Mouse (Mus musculus) testis, adult 2 months (tissue): Measurements from ENCODE around the gene Paqr3.

ENCODE experiments used
- CTCF ChIP-seq: fragments of 200-500 bp; IDR thresholded peaks from 2 replicates; pipeline ENCODE4 v1.5.1; 2012; ENCODE audit warnings: low read depth, mild to moderate bottlenecking, inconsistent platforms, low read length, moderate library complexity; ENCODE audit not compliant: control insufficient read depth, insufficient read depth, insufficient replicate concordance
- POLR2A ChIP-seq: fragments of 200-500 bp; IDR thresholded peaks from 2 replicates; pipeline ENCODE4 v1.6.1; 2012; ENCODE audit warnings: low read depth, mild to moderate bottlenecking, inconsistent platforms, low read length, moderate library complexity; ENCODE audit not compliant: control insufficient read depth

DNA sequence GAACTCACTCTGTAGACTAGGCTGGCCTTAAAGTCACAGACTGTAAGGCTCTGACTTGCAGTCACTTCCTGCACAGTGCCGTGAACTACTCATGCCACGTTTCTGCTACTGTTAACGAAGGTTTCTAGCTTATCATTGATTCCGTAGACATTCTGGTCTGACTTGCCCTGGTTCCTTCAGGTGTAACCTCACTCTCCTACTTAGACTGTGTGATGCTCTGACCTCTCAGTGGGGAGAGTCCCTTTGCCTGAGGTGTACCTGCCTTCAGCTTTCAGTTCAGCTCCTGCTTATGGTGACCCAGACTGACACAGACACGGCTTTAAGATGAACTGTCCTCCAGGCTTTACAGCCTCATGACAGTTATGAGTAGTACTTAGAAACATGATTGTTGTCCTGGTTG lies 57.2 kb downstream of the Paqr3 start:
- TF ChIP-seq CTCF (no peak), POLR2A (no peak)
